Mouse (Mus musculus): ENCODE measurements around the gene Rfc2. TPM values are rescaled to one million over a fixed set of nuclear protein-coding genes. Genes with fewer than 3 reads are reported as not detected.

Gene Rfc2
- polyA plus RNA-seq, 1 experiment from 2014 or later, result 310 TPM

DNA sequence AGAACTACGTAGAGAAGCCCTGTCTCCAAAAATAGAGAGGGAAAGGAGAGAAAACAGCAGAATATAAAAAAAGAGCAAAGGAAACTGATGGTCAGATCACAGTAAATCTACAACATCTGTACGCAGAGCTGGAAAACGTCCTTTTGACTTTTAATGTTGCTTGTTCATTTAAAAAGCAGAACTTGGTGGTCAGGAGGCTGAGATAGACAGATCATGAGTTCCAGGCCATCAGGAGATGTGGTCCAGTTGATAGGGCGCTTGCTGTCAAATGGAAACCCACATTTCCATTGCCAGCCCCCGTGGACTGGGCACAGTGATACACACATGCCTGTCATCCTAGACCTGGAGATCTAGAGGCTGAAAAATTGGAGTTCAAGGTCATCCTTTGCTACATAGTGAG lies 3.6 kb downstream of the Rfc2 start:
- H3K9me3 ChIP-seq, result no peaks in the 10 kb centered on the region
- H3K36me3 ChIP-seq, result peaks cover 30% of the 10 kb centered on the region
- H3K27me3 ChIP-seq, result no peaks in the 10 kb centered on the region
- H3K4me3 ChIP-seq, result no peak overlapping the region
- H3K27ac ChIP-seq, result no peak overlapping the region
- ATAC-seq (ENCODE audit: low FRiP score, low read depth), result no peak
- no peak overlapping the region for H3K4me2 ChIP-seq (replicated peaks)
- peaks cover 14% of the 10 kb centered on the region for H3K4me1 ChIP-seq
- no peak overlapping the region for H3K9ac ChIP-seq
- 88% methylated on average over 5 of the region's 5 CpGs for WGBS

- no peaks in the 10 kb centered on the region for H3K4me1 ChIP-seq
- peaks cover 78% of the 10 kb centered on the region for H3K36me3 ChIP-seq
- no peak overlapping the region for H3K4me3 ChIP-seq
- ATAC-seq (ENCODE audit: low FRiP score, low read depth), result no peak
- no peaks in the 10 kb centered on the region for H3K9me3 ChIP-seq
- H3K27ac ChIP-seq, result no peak overlapping the region
- no peak overlapping the region for H3K4me2 ChIP-seq (replicated peaks)
- no peak overlapping the region for H3K9ac ChIP-seq
- WGBS, result 87% methylated on average over 3 of the region's 3 CpGs
- no peaks in the 10 kb centered on the region for H3K27me3 ChIP-seq
These were observed 8.7 kb downstream of the Rfc2 start for GRCm38 (mm10) chr5:134589900-134590299.

DNA sequence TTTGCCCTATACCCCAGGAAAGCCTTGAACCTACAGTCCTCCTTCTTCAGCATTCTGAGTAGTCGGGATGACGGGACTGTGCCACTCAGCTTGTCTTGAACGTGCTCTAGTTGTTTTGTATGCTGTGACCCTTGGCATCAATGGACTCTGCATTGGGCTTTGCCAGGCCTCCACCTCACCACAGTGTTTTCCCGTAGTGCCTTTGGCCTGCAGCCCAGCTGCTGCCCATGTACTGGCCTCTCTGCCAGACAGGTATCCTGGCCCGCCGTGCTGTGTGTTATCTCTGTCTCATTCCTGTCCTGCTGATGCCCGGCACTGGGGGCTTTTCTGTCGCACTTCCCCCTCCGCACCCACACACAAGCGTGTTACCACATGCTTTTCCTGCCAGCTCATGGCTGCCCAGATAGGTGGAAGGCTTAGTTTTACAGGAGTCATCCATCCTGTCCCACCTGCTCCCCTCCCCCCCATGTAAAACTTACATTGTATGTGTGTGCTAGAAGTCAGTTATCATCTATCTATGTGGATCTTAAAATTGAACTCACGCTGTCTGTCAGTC lies 10.9 kb downstream of the Rfc2 start:
- H3K4me1 ChIP-seq, result no peaks in the 10 kb centered on the region
- H3K4me2 ChIP-seq (replicated peaks), result no peak overlapping the region
- no peak overlapping the region for H3K9ac ChIP-seq
- no peaks in the 10 kb centered on the region for H3K27me3 ChIP-seq
- no peak for ATAC-seq (ENCODE audit: low FRiP score, low read depth)
- H3K36me3 ChIP-seq, result peaks cover 92% of the 10 kb centered on the region
- no peaks in the 10 kb centered on the region for H3K9me3 ChIP-seq
- WGBS, result 89% methylated on average over 11 of the region's 11 CpGs
- H3K27ac ChIP-seq, result no peak overlapping the region
- H3K4me3 ChIP-seq, result no peak overlapping the region

- no peaks in the 10 kb centered on the region for H3K9me3 ChIP-seq
- no peak for ATAC-seq (ENCODE audit: low FRiP score, low read depth)
- no peak overlapping the region for H3K4me3 ChIP-seq
- no peak overlapping the region for H3K9ac ChIP-seq
- H3K4me2 ChIP-seq (replicated peaks), result no peak overlapping the region
- H3K4me1 ChIP-seq, result no peaks in the 10 kb centered on the region
- H3K27me3 ChIP-seq, result no peaks in the 10 kb centered on the region
- WGBS, result 87% methylated on average over 9 of the region's 9 CpGs
- no peak overlapping the region for H3K27ac ChIP-seq
- peaks cover 95% of the 10 kb centered on the region for H3K36me3 ChIP-seq
These were observed 11.9 kb downstream of the Rfc2 start for GRCm38 (mm10) chr5:134593093-134593492.

- WGBS, result 90% methylated on average over 10 of the region's 10 CpGs
- ATAC-seq (ENCODE audit: low FRiP score, low read depth), result no peak
- H3K36me3 ChIP-seq, result peaks cover 67% of the 10 kb centered on the region
These were observed 16.5 kb downstream of the Rfc2 start for GRCm38 (mm10) chr5:134597711-134598110.

GRCm38 (mm10) chr5:134604376-134604775 lies 23.2 kb downstream of the Rfc2 start:
- no peak overlapping the region for H3K27ac ChIP-seq
- H3K36me3 ChIP-seq, result peaks cover 3% of the 10 kb centered on the region
- no peak overlapping the region for H3K4me2 ChIP-seq (replicated peaks)
- 90% methylated on average over 11 of the region's 11 CpGs for WGBS
- H3K4me3 ChIP-seq, result no peak overlapping the region
- no peak overlapping the region for H3K9ac ChIP-seq
- H3K9me3 ChIP-seq, result no peaks in the 10 kb centered on the region
- no peak for ATAC-seq (ENCODE audit: low FRiP score, low read depth)
- H3K4me1 ChIP-seq, result peaks cover 11% of the 10 kb centered on the region
- H3K27me3 ChIP-seq, result no peaks in the 10 kb centered on the region

More at GRCm38 (mm10) chr5:134597711-134598110, 16.5 kb downstream of the Rfc2 start:
- Histone ChIP-seq H3K4me1 (peaks cover 13% of the 10 kb centered on the region), H3K27ac (no peak overlapping the region), H3K9me3 (no peaks in the 10 kb centered on the region), H3K9ac (no peak overlapping the region), H3K4me2 (replicated peaks) (no peak overlapping the region), H3K27me3 (no peaks in the 10 kb centered on the region), H3K4me3 (no peak overlapping the region)

DNA sequence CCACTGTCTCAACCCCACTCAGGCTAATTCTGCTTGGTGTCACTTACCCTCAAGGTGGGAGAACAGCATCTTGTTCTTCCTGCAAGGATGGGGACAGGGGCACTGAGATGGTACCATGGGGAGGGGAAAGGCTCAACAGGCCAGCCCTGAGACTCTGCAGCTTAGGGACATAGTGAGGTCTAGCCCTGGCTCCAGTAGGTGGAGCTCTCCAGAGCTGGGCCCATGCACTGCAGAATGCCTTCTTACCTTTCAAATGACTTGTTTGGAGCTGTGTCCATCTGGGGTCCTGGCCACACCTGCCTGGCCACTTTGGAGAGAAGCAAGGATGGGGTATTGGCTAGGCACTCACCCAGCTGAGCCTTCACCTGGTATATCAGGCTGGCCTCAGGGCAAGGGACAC lies 25.1 kb downstream of the Rfc2 start:
- ATAC-seq (ENCODE audit: low FRiP score, low read depth), result no peak
- no peak overlapping the region for H3K9ac ChIP-seq
- no peak overlapping the region for H3K27ac ChIP-seq
- no peak overlapping the region for H3K4me3 ChIP-seq
- H3K4me2 ChIP-seq (replicated peaks), result no peak overlapping the region
- H3K27me3 ChIP-seq, result no peaks in the 10 kb centered on the region
- no peaks in the 10 kb centered on the region for H3K36me3 ChIP-seq
- H3K9me3 ChIP-seq, result no peaks in the 10 kb centered on the region
- no peaks in the 10 kb centered on the region for H3K4me1 ChIP-seq

- WGBS, result 58% methylated on average over 5 of the region's 5 CpGs
- no peak overlapping the region for H3K27ac ChIP-seq
- no peak overlapping the region for H3K4me2 ChIP-seq (replicated peaks)
- no peak overlapping the region for H3K4me3 ChIP-seq
- ATAC-seq (ENCODE audit: low FRiP score, low read depth), result no peak
- H3K9me3 ChIP-seq, result no peaks in the 10 kb centered on the region
- H3K27me3 ChIP-seq, result no peaks in the 10 kb centered on the region
- no peaks in the 10 kb centered on the region for H3K36me3 ChIP-seq
- H3K4me1 ChIP-seq, result no peaks in the 10 kb centered on the region
- no peak overlapping the region for H3K9ac ChIP-seq
These were observed 26.0 kb downstream of the Rfc2 start for GRCm38 (mm10) chr5:134607121-134607520.

DNA sequence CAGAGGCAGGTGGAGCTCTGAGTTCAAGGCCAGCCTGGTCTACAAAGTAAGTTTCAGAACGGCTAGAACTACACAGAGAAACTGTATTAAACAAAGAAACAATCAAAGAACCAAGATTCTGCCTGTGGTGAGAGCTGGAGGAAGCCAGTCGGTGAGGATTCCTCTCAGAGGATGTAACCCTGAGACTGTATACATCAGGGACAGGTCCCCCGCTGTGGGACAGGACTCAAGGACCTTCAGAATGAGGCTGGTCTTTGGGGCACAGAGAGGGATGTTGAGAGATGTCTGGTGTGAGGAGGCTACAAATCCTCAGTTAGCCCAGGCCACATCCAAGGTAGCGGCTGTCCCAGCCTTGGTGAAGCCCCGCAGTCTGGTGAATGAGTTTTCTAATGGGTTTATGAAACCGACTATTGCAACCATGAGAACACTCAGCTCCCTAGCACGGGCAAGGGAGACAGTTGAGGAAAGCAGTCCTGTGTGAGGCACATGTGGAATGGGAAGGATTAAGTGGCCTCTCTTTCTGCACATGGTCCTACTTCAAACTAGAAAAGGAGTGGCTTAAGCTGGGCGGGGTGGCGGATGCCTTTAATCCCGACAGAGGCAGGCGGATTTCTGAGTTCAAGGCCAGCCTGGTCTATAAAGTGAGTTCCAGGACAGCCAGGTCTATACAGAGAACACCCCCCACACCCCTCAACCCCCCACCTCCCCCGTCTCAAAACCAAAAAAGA lies 28.9 kb downstream of the Rfc2 start:
- H3K27me3 ChIP-seq, result no peaks in the 10 kb centered on the region
- H3K9me3 ChIP-seq, result no peaks in the 10 kb centered on the region
- H3K36me3 ChIP-seq, result peaks cover 10% of the 10 kb centered on the region; the same call in 1 of the 2 replicates
- WGBS, result 90% methylated on average over 12 of the region's 12 CpGs
- H3K9ac ChIP-seq, result no peak overlapping the region
- no peak overlapping the region for H3K4me3 ChIP-seq
- H3K27ac ChIP-seq, result no peak overlapping the region
- H3K4me2 ChIP-seq (replicated peaks), result no peak overlapping the region
- H3K4me1 ChIP-seq, result no peaks in the 10 kb centered on the region
- no peak for ATAC-seq (ENCODE audit: low FRiP score, low read depth)

DNA sequence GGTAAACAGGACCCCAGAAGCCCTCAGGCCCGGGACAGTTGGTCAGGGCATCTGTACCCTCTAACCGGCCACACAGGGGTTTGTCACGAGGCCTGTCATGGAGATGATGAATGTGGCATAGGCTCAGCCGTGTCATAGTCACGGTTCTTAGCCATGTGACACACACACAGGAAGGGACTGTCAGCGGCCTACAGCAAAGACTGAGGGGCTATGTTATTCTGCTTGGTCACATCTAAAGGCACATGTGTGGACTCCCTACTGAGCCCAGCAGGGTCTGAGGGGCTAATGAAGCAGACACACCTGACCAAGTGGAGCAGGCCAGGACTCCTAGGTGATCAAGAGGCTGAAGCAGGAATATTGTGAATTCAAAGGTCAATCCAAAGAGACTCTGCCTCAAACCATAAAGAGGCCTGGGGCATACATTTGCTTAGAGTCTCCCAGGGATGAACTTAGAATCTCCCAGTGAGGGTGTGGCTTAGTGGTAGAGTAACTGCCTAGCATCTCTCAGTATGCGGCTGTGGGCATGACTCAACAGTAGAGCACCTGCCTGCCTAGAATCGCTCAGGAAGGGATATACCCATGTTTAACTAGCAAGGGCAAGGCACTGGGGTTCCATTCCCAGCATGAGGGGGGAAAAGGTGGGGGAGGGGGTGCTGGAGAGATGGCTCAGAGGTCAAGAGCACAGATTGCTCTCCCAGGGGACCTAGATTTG lies 30.8 kb downstream of the Rfc2 start:
- Histone ChIP-seq H3K4me2 (replicated peaks) (no peak overlapping the region), H3K36me3 (peaks cover 17% of the 10 kb centered on the region; the same call in 1 of the 2 replicates), H3K4me3 (no peak overlapping the region), H3K9me3 (no peaks in the 10 kb centered on the region), H3K27ac (no peak overlapping the region), H3K27me3 (no peaks in the 10 kb centered on the region), H3K4me1 (no peaks in the 10 kb centered on the region), H3K9ac (no peak overlapping the region)
- WGBS, result 50% methylated on average over 8 of the region's 8 CpGs
- no peak for ATAC-seq (ENCODE audit: low FRiP score, low read depth)

DNA sequence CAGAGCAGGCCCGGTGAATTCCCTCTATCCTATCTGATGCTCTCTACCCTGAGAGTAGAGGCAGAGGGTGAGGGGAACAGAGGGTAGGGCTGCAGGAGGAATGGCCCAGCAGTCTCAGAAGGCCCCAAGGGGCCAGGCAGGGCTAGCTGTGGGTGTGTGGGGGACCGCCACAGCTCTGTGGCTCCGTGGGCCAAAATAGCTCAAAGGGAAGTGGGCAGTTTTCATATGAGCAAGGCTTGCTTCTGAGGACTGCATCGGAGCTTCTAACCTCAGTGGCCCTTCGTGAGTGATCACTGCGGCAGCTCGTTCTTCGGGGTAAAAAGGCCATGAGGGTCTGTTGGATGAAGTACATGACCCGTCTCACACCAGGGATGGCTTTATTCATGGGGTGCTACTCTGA lies 32.6 kb downstream of the Rfc2 start:
- peaks cover 34% of the 10 kb centered on the region for H3K36me3 ChIP-seq
- no peaks in the 10 kb centered on the region for H3K27me3 ChIP-seq
- 84% methylated on average over 9 of the region's 9 CpGs for WGBS
- H3K27ac ChIP-seq, result no peak overlapping the region
- no peaks in the 10 kb centered on the region for H3K9me3 ChIP-seq
- H3K4me1 ChIP-seq, result no peaks in the 10 kb centered on the region
- no peak overlapping the region for H3K4me2 ChIP-seq (replicated peaks)
- no peak overlapping the region for H3K9ac ChIP-seq
- ATAC-seq (ENCODE audit: low FRiP score, low read depth), result no peak
- H3K4me3 ChIP-seq, result no peak overlapping the region

- no peak for ATAC-seq (ENCODE audit: low FRiP score, low read depth)
- H3K4me2 ChIP-seq (replicated peaks), result no peak overlapping the region
- H3K9ac ChIP-seq, result no peak overlapping the region
- H3K4me3 ChIP-seq, result no peak overlapping the region
- no peaks in the 10 kb centered on the region for H3K27me3 ChIP-seq
- peaks cover 40% of the 10 kb centered on the region for H3K36me3 ChIP-seq
- no peak overlapping the region for H3K27ac ChIP-seq
- WGBS, result 90% methylated on average over 8 of the region's 8 CpGs
- no peaks in the 10 kb centered on the region for H3K9me3 ChIP-seq
- no peaks in the 10 kb centered on the region for H3K4me1 ChIP-seq
These were observed 33.1 kb downstream of the Rfc2 start for GRCm38 (mm10) chr5:134614296-134614695.

All from limb, embryonic 13.5 days (tissue).